Mouse (Mus musculus): Measurements from ENCODE around the gene Acan. TPM values are rescaled to one million over a fixed set of nuclear protein-coding genes. Genes with fewer than 3 reads are reported as not detected.

The Acan gene
- polyA plus RNA-seq, 1 experiment from 2014 or later, result 0.43 TPM

GRCm38 (mm10) chr7:79148711-79149266 lies 95.5 kb downstream of the Acan start, which contains the start of gene Mfge8:
Gene Mfge8 (minus strand): TSS chr7:79149060.
- Histone ChIP-seq H3K4me1 (ENCODE audit: control insufficient read depth, insufficient read depth, low read length) (peaks cover 16% of the 10 kb centered on the region), H3K27ac (ENCODE audit: low read depth, low read length) (peak within 1 kb of the TSS; percentile 85), H3K9ac (ENCODE audit: low read depth, low read length) (peak within 1 kb of the TSS; percentile 72), H3K27me3 (ENCODE audit: control insufficient read depth, insufficient read depth, low read length) (no peaks in the 10 kb centered on the region), H3K4me2 (replicated peaks; ENCODE audit: low read depth, low read length) (peak within 1 kb of the TSS; percentile 84), H3K9me3 (ENCODE audit: control insufficient read depth, low read length) (no peaks in the 10 kb centered on the region), H3K4me3 (ENCODE audit: low read length) (peak within 1 kb of the TSS; percentile 62), H3K36me3 (ENCODE audit: control insufficient read depth, insufficient read depth, low read length) (peaks cover 12% of the 10 kb centered on the region; the same call in 1 of the 2 replicates)
- peak; percentile 93 for ATAC-seq (ENCODE audit: low FRiP score, low TSS enrichment)
- WGBS, result 0% methylated on average over 39 of the region's 39 CpGs

GRCm38 (mm10) chr7:79149522-79149921 lies 96.2 kb downstream of the Acan start:
- 60% methylated on average over 6 of the region's 6 CpGs for WGBS

GRCm38 (mm10) chr7:79159406-79159805 lies 106.1 kb downstream of the Acan start:
- H3K9ac ChIP-seq (ENCODE audit: low read depth, low read length), result no peak overlapping the region
- no peaks in the 10 kb centered on the region for H3K9me3 ChIP-seq (ENCODE audit: control insufficient read depth, low read length)
- ATAC-seq (ENCODE audit: low FRiP score, low TSS enrichment), result no peak
- H3K36me3 ChIP-seq (ENCODE audit: control insufficient read depth, insufficient read depth, low read length), result no peaks in the 10 kb centered on the region
- no peaks in the 10 kb centered on the region for H3K27me3 ChIP-seq (ENCODE audit: control insufficient read depth, insufficient read depth, low read length)
- no peak overlapping the region for H3K27ac ChIP-seq (ENCODE audit: low read depth, low read length)
- no peak overlapping the region for H3K4me2 ChIP-seq (replicated peaks; ENCODE audit: low read depth, low read length)
- H3K4me3 ChIP-seq (ENCODE audit: low read length), result no peak overlapping the region
- 65% methylated on average over 1 of the region's 1 CpGs for WGBS
- no peaks in the 10 kb centered on the region for H3K4me1 ChIP-seq (ENCODE audit: control insufficient read depth, insufficient read depth, low read length)

More at GRCm38 (mm10) chr7:79149522-79149921, 96.2 kb downstream of the Acan start:
- ATAC-seq (ENCODE audit: low FRiP score, low TSS enrichment), result no peak
- no peaks in the 10 kb centered on the region for H3K27me3 ChIP-seq (ENCODE audit: control insufficient read depth, insufficient read depth, low read length)
- H3K4me2 ChIP-seq (replicated peaks; ENCODE audit: low read depth, low read length), result no peak overlapping the region
- no peaks in the 10 kb centered on the region for H3K9me3 ChIP-seq (ENCODE audit: control insufficient read depth, low read length)
- H3K9ac ChIP-seq (ENCODE audit: low read depth, low read length), result no peak overlapping the region
- H3K4me1 ChIP-seq (ENCODE audit: control insufficient read depth, insufficient read depth, low read length), result peaks cover 16% of the 10 kb centered on the region
- H3K4me3 ChIP-seq (ENCODE audit: low read length), result 0 out of 2 replicates have a peak overlapping the region, but pooled peaks have one; percentile 62
- H3K27ac ChIP-seq (ENCODE audit: low read depth, low read length), result no peak overlapping the region
- peaks cover 6% of the 10 kb centered on the region; the same call in 1 of the 2 replicates for H3K36me3 ChIP-seq (ENCODE audit: control insufficient read depth, insufficient read depth, low read length)

Other genes starting within 250 kb of the Acan start
- 19.6 and 23.3 TPM in 2 replicates for gene Det1, start 206.2 kb upstream of the Acan start, polyA plus RNA-seq (2014; fragmentation: Nextera tagmentation; extraction: Ambion mirVana)
- 31.7 and 36.3 TPM in 2 replicates for gene Aen, start 157.6 kb upstream of the Acan start, polyA plus RNA-seq (2014; fragmentation: Nextera tagmentation; extraction: Ambion mirVana)
- gene Isg20, start 140.1 kb upstream of the Acan start, polyA plus RNA-seq (2014; fragmentation: Nextera tagmentation; extraction: Ambion mirVana), result 0.96 and 1.3 TPM in 2 replicates
- 7.2 and 7.4 TPM in 2 replicates for gene Hapln3, start 77.5 kb downstream of the Acan start, polyA plus RNA-seq (2014; fragmentation: Nextera tagmentation; extraction: Ambion mirVana)
- 194 and 243 TPM in 2 replicates for gene Mfge8, start 95.6 kb downstream of the Acan start, polyA plus RNA-seq (2014; fragmentation: Nextera tagmentation; extraction: Ambion mirVana)
- gene Abhd2, start 219.7 kb downstream of the Acan start, polyA plus RNA-seq (2014; fragmentation: Nextera tagmentation; extraction: Ambion mirVana), result 10.2 and 12.6 TPM in 2 replicates